Mouse (Mus musculus) megakaryocyte progenitor cell, adult 5-6 weeks (primary cell): Measurements from ENCODE around the gene Adh1. TPM values are rescaled to one million over a fixed set of nuclear protein-coding genes. Genes with fewer than 3 reads are reported as not detected.

Experiments
- ATAC-seq: replicated peaks from 2 replicates; pipeline ENCODE4 v1.8.0; 2016; ENCODE audit warnings: mild to moderate bottlenecking, moderate TSS enrichment, inconsistent platforms; ENCODE audit not compliant: poor library complexity
- total RNA-seq, 2 experiments: library from RNA; stranded (forward) in 1 of 2; stranded (reverse) in 1 of 2; fragments of 157-497, 149-512 nt in 1 of 2; fragments of 200-1000 nt in 1 of 2; gene quantifications; 2 replicates each; pipeline versions ENCODE4 v1.2.3 to v1.2.4; 2015 to 2017

The Adh1 gene
- total RNA-seq (2015) (not detected in 2 replicates), total RNA-seq (2017) (not detected in 2 replicates)

DNA sequence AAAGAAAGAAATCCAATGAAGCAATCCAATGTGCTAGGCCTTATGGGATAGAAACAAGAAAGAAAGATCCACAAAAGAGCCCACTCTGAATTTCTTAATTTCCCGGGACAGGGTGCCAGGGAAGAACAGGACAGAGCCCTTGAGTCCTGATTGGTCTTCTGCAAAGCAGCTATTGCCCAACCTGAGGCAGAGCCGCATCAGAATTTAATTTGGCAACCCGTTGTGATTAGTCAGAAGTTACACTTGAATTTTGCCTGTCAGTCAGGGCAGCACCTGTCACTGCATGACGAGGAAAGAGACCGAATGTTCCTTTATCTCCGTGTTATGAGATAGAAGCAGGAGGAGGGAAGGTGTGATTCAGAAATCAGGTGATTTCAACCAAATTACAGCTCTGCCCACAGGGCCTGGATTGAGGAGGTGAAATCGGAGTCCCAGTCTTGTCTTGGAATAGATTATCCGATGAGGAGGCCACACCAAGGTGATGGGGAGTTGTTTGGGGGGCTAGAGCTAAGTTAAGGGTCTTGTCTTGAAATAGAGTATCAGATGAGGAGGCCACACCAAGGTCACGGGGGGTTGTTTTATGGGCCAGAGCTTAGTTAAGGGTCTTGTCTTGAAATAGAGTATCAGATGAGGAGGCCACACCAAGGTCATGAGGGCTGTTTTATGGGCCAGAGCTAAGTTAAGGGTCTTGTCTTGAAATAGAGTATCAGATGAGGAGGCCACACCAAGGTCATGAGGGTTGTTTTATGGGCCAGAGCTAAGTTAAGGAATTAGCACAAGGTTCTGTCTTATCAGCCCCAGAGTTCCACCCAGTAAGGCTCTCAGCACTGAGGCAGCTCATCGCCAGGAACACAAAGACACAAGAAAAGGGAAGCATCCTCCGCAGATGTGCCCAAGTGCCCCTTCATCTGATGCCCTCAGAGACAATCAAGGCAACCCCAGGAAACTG is at the start of gene Adh1:
Gene Adh1, plus strand, starts transcription at position 271 of the 949 bp plus-strand sequence.
- no peak for ATAC-seq

DNA sequence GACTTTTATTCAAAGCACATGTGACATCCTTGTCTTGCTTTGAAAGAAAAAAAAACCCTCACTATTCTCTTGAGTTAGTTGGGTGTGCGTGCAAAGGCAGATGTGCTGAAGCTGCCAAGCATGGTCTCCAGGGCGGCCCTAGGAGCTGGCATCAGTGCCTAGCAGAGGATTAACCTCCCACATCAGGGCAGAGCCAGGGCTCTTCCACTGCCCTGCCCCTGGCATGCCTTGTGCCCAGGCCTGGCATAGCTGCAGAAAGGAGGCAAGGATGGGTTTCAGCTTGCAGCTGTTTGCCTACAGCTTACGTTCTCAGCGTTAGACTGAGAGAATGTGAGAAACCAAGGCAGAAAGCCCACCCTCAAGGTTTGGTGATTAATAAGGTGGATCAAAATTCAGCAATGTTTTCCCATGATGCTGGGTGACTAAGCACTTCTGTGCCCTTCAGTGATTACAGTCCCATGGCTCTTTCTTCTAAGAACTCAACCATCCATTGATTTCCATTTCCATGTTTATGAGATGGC is 48.3 kb upstream of the Adh1 start:
- ATAC-seq, result no peak

DNA sequence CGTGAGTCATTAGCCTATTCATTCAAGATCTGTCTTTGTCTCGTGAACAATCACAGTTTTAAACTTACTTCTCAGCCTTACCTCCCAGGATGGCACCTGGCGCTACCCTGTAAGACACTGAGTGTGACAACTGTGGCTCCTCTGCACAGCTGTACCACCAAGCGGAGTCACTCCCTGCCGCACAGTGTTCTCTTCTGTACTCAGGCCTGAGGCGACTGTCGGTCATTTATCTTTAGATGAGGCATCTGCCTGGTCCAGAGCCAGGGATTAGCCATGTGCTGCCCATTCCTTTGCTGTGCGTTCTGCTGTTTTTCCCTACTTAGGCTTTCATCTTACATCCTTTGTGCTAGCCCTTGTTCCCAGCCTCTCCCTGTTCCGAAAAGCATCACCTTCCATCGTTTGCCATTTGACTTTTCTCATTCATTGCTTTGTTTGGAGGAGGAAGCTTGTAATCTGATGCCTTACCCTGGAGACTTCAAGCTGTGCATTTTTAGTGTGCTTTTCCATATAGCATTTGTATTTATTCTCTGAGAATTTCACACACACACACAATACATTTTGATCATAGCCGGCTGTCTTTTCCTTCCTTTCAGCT is 45.3 kb upstream of the Adh1 start:
- ATAC-seq, result no peak

DNA sequence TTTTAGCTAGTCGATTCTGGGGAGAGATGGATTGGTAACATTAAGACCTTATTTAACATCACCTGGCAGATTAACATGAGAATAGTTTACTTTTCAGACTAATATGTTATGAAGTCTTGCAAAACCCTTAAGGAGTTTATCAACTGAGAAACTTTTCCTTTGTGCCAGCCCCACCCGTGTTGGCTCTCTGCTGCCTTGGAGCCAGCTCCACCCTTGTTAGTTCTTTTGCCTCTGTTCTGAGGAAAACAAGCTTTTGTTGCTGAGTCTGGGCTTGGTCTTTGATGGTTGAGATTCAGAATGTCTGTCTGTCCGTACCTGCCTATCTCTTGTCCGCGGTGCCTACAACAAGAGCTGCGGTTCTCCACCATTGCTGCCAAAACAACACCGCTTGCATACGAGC is 44.7 kb upstream of the Adh1 start:
- ATAC-seq, result no peak

DNA sequence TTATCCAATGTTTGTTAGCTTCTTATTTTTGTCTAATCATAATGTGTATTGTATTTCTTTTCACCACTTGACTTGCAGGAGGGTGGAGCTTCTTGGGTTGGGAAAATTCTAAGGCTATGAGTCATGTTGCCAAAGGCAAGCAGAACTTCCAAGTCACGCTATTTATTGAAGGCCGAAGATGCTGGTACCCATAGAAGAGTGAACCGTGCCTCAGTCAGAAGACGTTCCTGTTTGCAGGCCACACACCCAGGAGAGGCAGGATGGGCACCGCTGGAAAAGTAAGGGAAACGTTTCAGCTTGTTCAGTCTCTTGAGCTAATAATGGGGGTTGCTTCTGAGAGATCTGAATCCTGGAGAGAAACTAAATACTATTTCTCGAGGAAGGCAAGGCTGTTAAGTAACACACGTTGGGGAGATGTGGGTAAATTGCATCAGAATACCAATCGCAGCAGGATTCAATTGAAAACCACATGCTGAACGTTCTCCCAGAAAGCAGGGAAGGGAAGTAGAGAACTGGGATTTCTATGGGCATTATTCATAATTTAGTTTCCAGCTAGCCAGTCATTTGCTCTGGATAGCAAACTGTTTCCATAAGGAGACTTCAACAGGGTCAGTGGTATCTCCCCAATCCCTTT is 43.0 kb upstream of the Adh1 start, which contains the start of gene Adh7:
Gene Adh7, plus strand, starts transcription at position 130 of the 634 bp plus-strand sequence.
- ATAC-seq, result no peak

DNA sequence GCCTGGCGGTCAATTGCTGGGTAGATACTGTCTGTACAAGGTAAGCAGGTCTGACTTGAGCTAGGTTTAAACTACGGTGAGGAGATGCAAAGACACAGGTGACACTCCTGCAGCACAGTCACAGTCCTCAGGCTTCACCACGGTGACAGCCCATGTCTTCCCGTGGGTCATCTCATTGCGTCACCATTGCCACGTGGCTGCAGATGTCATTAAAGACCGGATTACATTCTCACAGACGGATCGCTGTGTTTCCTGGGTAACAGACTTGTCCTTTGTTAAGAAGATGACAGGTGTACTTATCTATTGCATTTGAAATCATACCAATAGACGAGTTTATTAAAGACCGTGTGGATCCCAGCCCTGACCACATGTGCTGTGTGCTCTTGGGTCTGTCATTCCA is 39.7 kb upstream of the Adh1 start:
- ATAC-seq, result no peak

DNA sequence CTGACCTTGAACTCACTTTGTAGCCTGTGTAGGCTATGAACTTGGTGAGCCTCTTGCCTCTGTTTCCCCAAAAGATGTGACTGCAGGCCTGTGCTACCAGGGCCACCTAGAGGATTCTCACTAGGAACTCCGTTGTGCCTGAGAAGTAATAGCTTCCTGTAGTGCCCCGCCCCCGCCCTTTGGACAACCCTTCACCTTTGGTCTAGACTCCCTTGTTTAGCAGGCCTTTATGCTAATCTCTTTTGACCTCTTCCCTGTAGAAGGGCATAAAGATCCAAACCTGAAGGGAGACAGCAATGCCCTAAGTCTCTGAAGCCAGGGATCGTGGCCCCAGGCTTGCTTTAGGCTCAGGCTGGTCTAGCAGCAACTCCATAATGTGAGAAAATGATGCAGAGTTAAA is 38.3 kb upstream of the Adh1 start:
- ATAC-seq, result no peak

DNA sequence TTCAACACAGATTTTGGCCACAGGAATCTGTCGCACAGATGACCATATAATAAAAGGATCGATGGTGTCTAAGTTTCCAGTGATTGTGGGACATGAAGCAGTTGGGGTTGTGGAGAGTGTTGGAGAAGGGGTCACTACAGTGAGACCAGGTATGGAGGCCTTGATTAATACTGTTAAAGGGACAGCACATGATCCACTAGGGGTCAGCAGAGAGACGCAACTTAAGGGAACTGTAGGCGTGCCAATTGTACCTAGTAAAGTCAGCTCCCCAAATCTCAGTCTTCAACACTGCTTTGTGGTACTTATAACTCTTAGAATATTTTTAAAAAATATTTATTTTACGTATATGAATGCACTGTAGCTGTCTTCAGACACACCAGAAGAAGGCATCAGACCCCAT is 37.8 kb upstream of the Adh1 start:
- ATAC-seq, result peak; percentile 99

DNA sequence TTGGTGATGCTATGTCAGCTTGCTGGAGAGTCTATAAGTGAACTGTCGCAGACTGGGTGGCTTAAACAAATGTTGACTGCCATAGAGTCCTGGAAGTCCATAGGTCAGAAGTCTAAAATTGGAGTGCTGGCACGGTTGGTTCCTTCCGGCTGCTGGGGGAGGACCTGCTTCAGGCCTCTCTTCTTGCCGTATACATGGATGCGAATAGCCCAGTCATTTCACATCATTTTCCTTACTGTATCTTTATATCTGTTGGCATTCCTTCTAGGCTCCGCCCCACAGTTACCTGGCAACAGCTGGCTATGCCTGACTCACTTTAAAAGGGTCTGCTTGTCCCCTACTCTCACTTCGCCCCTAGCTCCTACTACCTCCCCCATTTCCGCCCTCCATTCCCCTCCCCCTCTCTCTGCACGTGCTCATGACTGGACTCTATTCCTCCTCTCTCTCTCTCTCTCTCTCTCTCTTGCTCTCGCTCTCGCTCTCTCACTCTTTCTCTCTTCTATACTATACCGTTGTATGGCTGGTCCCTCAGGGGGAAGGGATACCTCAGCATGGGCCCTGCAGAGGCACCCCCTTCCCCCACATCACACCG is 36.3 kb upstream of the Adh1 start:
- no peak for ATAC-seq

DNA sequence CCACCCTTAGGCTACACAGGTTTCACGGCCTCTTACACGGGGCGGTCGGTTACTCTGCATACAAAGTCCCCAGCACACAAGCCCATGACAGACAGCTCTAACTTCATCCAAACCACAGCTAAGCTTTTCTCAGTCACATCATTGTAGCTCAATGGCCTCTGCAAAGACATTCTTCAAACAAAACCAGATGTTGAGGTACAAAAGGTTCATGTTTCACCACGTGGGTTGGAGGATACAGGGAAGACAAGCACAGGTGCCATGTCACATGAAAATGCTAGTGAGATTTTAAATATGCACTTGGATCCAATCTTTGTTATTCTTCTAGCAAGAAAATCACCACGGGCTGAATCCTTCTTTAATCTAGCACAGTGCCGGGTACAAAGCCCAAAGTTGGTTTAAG is 35.5 kb upstream of the Adh1 start:
- no peak for ATAC-seq

DNA sequence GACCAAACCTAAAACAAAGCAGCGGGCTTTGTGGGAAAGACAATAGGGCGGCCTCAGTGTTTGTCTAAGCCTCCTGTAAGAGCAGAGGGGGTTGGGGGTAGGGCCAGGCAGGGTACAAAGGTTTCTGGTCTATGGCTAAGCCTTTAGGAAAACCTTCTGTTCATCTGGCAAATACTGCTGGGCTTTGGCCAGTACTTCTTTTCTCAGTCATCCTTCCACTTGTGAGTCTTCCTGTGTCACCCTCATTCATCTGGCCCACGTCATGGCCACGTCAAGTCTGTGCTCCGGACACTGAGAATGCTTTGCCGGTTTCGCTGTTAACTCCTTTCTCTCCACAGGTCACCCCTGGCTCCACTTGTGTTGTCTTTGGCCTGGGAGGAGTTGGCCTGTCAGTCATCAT is 34.9 kb upstream of the Adh1 start:
- no peak for ATAC-seq

DNA sequence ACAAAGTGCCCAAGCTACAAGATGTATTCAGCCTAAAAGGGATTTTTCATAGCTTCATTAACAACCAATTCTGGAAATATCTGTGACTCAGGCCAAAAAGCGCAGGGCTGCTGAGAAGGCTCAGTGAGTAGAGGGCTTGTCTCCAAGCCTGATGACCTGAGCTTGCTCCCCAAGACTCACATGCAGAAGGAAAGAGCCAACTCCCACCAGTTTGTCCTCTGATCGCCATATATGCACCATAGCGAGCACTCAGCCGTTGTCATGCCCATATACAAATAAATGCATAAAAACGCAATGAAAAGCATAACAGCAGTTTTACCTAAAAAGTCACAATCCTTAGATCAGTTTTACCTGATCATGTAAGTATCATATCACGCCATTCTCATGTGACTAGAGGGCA is 34.3 kb upstream of the Adh1 start:
- no peak for ATAC-seq

DNA sequence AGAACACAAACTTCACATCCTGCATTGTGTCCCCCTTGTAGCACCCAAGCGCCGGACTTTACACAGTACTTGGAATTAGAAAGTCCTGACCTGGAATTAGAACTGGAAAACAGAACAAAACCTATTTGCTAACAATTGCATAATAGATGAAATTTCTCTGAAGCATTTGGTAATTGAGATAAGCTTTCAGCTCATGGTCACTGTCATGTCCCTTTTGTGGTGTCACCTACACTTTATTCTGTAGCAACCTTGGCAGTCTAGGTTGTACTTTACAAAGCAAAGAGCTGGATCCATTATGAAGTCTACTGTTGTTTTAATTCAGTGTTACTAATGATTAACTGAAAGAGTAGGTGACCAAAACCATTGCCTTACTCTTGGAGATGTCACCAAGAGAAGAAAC is 33.7 kb upstream of the Adh1 start:
- no peak for ATAC-seq

DNA sequence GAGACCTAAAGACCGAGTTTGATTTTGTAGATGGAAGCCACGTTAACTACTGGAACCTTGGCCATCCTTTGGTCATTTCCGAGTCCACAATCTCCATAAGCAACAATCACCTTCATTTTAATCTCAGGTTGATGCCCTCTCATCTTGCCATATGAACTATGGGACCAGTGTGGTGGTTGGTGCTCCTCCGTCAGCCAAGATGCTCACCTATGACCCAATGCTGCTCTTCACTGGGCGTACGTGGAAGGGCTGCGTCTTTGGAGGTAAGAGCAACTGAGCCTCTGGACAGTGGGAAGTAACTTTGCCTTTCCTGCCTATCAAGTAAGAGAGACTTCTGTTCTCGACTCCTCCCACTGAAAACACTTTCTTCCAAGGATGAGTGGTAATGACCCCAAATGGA is 33.0 kb upstream of the Adh1 start:
- no peak for ATAC-seq

DNA sequence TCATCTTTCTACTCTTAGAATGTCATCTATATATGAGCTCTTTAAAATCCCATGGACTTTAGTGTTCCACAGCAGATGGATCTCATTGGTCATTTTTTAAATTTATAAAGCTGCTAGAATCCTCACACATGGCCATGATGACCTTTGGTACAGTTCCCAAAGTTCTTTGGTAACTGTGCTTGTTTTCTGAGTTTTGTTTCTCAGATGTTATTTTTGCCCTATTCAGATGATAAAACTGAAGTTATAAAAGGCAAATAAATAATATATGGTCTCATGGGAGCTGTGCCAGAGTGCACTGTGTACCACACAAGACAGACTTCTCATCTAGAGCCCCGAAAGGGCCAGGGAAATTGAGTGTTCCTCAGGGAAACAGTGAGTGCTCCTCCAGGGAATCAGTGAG is 31.3 kb upstream of the Adh1 start:
- ATAC-seq, result no peak

DNA sequence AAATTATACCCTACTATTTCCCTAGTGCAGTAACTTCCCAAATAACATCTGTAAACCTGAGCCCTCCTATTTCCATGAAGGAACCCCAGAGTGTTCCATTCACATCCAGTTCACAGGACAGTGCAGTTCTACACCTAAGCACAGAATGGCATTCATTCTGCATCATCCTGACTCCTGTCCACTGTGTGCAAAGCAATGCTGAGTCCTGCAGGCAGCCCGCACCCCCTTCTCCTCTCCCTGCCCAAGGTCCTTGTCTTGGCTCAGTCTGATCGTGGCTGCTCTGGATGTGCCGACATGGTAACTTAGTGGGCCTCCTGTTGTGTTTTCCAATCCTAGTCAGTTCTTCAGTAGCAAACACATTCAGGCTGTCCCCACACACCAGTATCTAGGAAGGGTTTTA is 30.5 kb upstream of the Adh1 start:
- no peak for ATAC-seq

DNA sequence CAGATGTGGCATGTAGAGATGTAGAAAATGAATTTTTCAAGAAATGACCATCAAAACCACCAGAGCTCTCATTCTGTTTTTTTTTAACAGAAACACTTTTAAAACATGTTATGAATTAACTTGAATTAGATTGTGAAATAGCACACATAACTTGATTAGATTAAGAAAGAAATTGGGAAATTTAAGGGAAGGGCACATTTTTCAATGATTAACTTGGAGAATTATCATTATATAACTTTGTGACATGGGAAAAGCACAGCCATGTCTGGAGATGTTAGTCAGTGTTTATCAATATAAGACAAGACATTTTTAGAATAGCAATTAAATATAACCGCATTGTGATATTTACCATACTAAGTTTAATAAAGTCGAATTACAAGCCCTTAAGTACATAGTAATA is 29.3 kb upstream of the Adh1 start:
- no peak for ATAC-seq

DNA sequence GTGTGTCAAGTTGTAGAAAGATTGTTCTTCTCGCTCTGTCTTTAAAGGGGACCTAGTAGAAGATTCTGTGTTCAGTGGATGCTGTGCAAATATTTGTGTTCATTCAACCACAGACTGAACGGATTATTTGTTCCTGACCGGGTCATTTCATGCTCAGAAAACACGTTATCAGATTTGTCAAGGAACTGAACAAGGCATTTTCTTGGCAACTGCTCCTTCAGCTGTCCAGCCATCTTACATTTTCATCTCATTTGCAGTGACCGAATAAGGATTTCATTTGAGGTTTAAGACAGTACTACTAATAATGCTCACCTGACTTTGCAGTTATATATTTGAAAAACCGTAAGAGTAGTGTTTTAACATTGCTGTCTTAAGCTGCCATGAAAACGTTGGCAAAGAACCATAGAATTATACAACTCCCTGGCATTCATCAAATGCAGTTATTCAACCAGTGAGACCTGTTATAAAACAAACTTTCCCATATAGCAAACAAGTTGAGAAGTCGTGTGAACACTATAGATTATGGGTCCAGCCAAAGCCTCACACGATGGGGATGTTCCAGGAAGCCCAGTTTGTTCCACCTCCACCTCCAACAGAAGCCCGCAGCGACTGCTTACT is 24.1 kb upstream of the Adh1 start:
- no peak for ATAC-seq

DNA sequence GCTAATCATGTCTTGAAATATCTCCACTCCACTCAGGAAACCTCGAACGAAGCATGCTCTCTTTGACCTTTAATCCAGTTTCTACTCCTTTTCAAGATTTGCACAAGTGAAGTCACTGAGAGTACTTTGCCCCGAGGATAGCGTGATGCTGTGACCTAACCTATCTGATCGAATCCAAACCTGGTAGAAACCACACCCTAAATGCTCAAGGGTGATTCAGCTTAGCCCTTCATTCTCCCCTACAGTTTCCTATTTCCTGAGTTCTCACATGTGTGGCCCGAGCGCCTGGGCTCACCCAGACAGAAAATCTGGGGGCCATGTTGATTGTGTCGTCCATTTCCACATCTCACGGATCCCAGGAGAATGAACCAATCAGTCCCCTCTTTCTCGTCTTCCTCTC is 22.7 kb upstream of the Adh1 start:
- no peak for ATAC-seq

DNA sequence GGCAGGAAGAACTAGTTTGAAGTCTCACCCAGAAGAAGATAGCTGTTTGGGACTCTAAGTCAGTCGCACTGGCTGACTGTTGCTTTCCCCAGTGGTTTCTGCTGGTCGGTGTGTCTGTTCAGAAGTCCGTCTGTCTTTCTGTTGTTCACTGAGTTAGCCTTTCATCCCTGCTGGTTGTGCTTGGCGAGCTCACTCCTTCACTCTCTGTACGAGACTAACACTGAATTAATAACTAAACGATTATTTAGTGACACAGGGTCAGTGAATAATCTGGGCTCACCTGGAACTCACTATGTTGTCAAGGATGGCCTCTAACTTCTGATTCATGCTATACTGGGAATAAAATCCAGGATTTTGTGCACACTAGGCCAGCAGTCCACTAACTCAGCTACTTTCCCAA is 21.3 kb upstream of the Adh1 start:
- no peak for ATAC-seq

DNA sequence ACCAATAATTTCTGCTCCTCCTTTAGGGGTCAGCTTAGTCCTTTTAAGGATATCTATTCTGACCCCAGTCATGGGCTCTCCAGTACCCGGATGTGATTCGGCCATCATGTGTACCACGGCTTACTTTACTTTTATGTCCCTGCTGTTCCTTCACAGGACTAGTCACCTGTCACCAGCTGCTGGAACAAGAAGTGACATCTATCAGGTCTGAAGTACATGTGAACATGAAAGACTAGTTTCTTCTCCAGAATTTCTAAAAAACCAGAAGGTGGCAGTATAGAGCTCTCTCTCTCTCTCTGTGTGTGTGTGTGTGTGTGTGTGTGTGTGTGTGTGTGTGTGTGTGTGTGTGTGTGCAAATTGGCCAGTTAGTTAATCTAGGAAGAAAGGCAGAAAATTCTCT is 20.4 kb upstream of the Adh1 start:
- peak; percentile 56 for ATAC-seq
